In the genomic region with DNA sequence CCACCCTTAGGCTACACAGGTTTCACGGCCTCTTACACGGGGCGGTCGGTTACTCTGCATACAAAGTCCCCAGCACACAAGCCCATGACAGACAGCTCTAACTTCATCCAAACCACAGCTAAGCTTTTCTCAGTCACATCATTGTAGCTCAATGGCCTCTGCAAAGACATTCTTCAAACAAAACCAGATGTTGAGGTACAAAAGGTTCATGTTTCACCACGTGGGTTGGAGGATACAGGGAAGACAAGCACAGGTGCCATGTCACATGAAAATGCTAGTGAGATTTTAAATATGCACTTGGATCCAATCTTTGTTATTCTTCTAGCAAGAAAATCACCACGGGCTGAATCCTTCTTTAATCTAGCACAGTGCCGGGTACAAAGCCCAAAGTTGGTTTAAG, we compare ENCODE assay signal across 17 mouse cellular contexts. TPM values are rescaled to one million over a fixed set of nuclear protein-coding genes. Genes with fewer than 3 reads are reported as not detected.
DNase-seq lines count a peak whose midpoint lies in the region; ATAC-seq and TF ChIP-seq lines count a peak whose summit lies in the region.
"Had no signal": no experiment of that assay in that cellular context is flagged by ENCODE, and none has a peak within 500 bp of the region (broad histone marks: within the 10 kb centered on the region; RNA-seq: fewer than 3 reads in every experiment).

No protein-coding gene starts in this region.

- H3K27me3 ChIP-seq in intestine, embryonic 15.5 days (replicated peaks): no peaks in the 10 kb centered on the region
- no peaks in the 10 kb centered on the region for H3K27me3 ChIP-seq in intestine, embryonic 16.5 days (replicated peaks; ENCODE audit: control insufficient read depth, insufficient read depth, low read length)
- no peaks in the 10 kb centered on the region for H3K27me3 ChIP-seq in midbrain, embryonic 11.5 days (ENCODE audit: control insufficient read depth, insufficient read depth, low read length)
- H3K27me3 ChIP-seq in midbrain, embryonic 14.5 days (ENCODE audit: control insufficient read depth, insufficient read depth, low read length): no peaks in the 10 kb centered on the region
- H3K27me3 ChIP-seq in Patski: no peaks in the 10 kb centered on the region
- H3K27me3 ChIP-seq: embryonic facial prominence, embryonic 13.5 days; forebrain, embryonic 13.5 days had no signal

- POLR2A ChIA-PET in Patski (lab: Charles Lee): no interaction called here

- no peak overlapping the region for H3K27ac ChIP-seq in intestine, embryonic 15.5 days
- H3K27ac ChIP-seq in intestine, embryonic 16.5 days (ENCODE audit: low read length): no peak overlapping the region
- no peak overlapping the region for H3K27ac ChIP-seq in midbrain, embryonic 11.5 days (ENCODE audit: low read depth, low read length)
- H3K27ac ChIP-seq in midbrain, embryonic 14.5 days (replicated peaks; ENCODE audit: low read depth, low read length): no peak overlapping the region
- H3K27ac ChIP-seq: embryonic facial prominence, embryonic 13.5 days; forebrain, embryonic 13.5 days; heart, embryonic 10.5 days; hindbrain, embryonic 14.5 days had no signal

- 81% methylated on average over 6 of the region's 7 CpGs for WGBS in intestine, embryonic 15.5 days
- 75% methylated on average over 7 of the region's 7 CpGs for WGBS in intestine, embryonic 16.5 days
- 71% methylated on average over 7 of the region's 7 CpGs for WGBS in midbrain, embryonic 11.5 days
- WGBS in midbrain, embryonic 14.5 days: 66% methylated on average over 7 of the region's 7 CpGs

- in situ Hi-C loops in Patski (cut with MboI; ENCODE audit: low pct_unique_long_range_greater_than_20kb): loop anchor here (10.0 kb wide), 1 partner anchor 209 kb away; no protein-coding TSS in a partner anchor

- no peaks in the 10 kb centered on the region for H3K9me3 ChIP-seq in intestine, embryonic 15.5 days
- no peaks in the 10 kb centered on the region for H3K9me3 ChIP-seq in intestine, embryonic 16.5 days (ENCODE audit: control insufficient read depth, low read length)
- H3K9me3 ChIP-seq in midbrain, embryonic 11.5 days (ENCODE audit: control insufficient read depth, low read length): no peaks in the 10 kb centered on the region
- H3K9me3 ChIP-seq in midbrain, embryonic 14.5 days (ENCODE audit: control insufficient read depth, low read length): no peaks in the 10 kb centered on the region
- H3K9me3 ChIP-seq: embryonic facial prominence, embryonic 13.5 days; forebrain, embryonic 13.5 days; G1E; heart, embryonic 10.5 days had no signal

- no peak for DNase-seq in midbrain, embryonic 11.5 days (ENCODE audit: low spot score, missing footprints)
- DNase-seq in midbrain, embryonic 14.5 days: no peak
- DNase-seq in Patski (ENCODE audit: low read depth, low spot score): no peak
- DNase-seq in layer of hippocampus, adult 11-12 months (ENCODE audit: low spot score): no peak
- DNase-seq: cerebellum, adult 11 months; cerebellum, adult 8-10 months; gastrocnemius, postnatal 10 days; heart, postnatal 4 days had no signal

- TF ChIP-seq CTCF in Patski (IDR thresholded peaks at IDR 0.05): no peak

- CTCF ChIA-PET in Patski (lab: Charles Lee): interaction anchor here (1.0 to 1.7 kb wide), 3 partner anchors 15 to 206 kb away, joined by 3 to 5 read pairs (median 3); no protein-coding TSS in a partner anchor

- ATAC-seq in intestine, embryonic 15.5 days: 0 out of 2 replicates have a peak, but pooled peaks have one; percentile 2
- no peak for ATAC-seq in intestine, embryonic 16.5 days
- ATAC-seq in midbrain, embryonic 11.5 days (ENCODE audit: low FRiP score): peak; percentile 42; the same call in 1 of the 2 replicates
- no peak for ATAC-seq in midbrain, embryonic 14.5 days (ENCODE audit: low FRiP score, low TSS enrichment)
- peak; percentile 26 for ATAC-seq in Patski
- ATAC-seq: forebrain, embryonic 13.5 days had no signal

- no peaks in the 10 kb centered on the region for H3K36me3 ChIP-seq in intestine, embryonic 15.5 days
- no peaks in the 10 kb centered on the region for H3K36me3 ChIP-seq in intestine, embryonic 16.5 days (ENCODE audit: control insufficient read depth, insufficient read depth, low read length)
- no peaks in the 10 kb centered on the region for H3K36me3 ChIP-seq in midbrain, embryonic 11.5 days (ENCODE audit: control insufficient read depth, insufficient read depth, low read length)
- H3K36me3 ChIP-seq in midbrain, embryonic 14.5 days (ENCODE audit: control insufficient read depth, insufficient read depth, low read length): no peaks in the 10 kb centered on the region
- H3K36me3 ChIP-seq: embryonic facial prominence, embryonic 13.5 days; G1E; heart, embryonic 10.5 days had no signal

- H3K4me2 ChIP-seq in intestine, embryonic 15.5 days (replicated peaks): no peak overlapping the region
- H3K4me2 ChIP-seq in intestine, embryonic 16.5 days (ENCODE audit: low read depth, low read length): no peak overlapping the region
- no peak overlapping the region for H3K4me2 ChIP-seq in midbrain, embryonic 11.5 days
- no peak overlapping the region for H3K4me2 ChIP-seq in midbrain, embryonic 14.5 days (ENCODE audit: low read length)
- H3K4me2 ChIP-seq: embryonic facial prominence, embryonic 13.5 days; forebrain, embryonic 13.5 days; hindbrain, embryonic 14.5 days had no signal

- H3K9ac ChIP-seq in intestine, embryonic 15.5 days: no peak overlapping the region
- H3K9ac ChIP-seq in intestine, embryonic 16.5 days (ENCODE audit: low read depth, low read length): no peak overlapping the region
- H3K9ac ChIP-seq in midbrain, embryonic 11.5 days (ENCODE audit: low read length): no peak overlapping the region
- H3K9ac ChIP-seq in midbrain, embryonic 14.5 days (replicated peaks; ENCODE audit: low read length): no peak overlapping the region
- H3K9ac ChIP-seq: embryonic facial prominence, embryonic 13.5 days; forebrain, embryonic 13.5 days; hindbrain, embryonic 14.5 days had no signal

- no peak overlapping the region for H3K4me3 ChIP-seq in intestine, embryonic 15.5 days (replicated peaks)
- H3K4me3 ChIP-seq in intestine, embryonic 16.5 days (ENCODE audit: low read length): no peak overlapping the region
- H3K4me3 ChIP-seq in midbrain, embryonic 11.5 days (ENCODE audit: low read depth, low read length): no peak overlapping the region
- H3K4me3 ChIP-seq in midbrain, embryonic 14.5 days (replicated peaks; ENCODE audit: low read depth, low read length): no peak overlapping the region
- H3K4me3 ChIP-seq: embryonic facial prominence, embryonic 13.5 days; forebrain, embryonic 13.5 days; heart, embryonic 10.5 days had no signal

- no peaks in the 10 kb centered on the region for H3K4me1 ChIP-seq in intestine, embryonic 15.5 days (replicated peaks)
- 0 out of 2 replicates have a peak, but pooled peaks cover 2% of the 10 kb centered on the region for H3K4me1 ChIP-seq in intestine, embryonic 16.5 days (ENCODE audit: control insufficient read depth, insufficient read depth, low read length)
- peaks cover 6% of the 10 kb centered on the region for H3K4me1 ChIP-seq in midbrain, embryonic 11.5 days (ENCODE audit: control insufficient read depth, insufficient read depth, low read length)
- no peaks in the 10 kb centered on the region for H3K4me1 ChIP-seq in midbrain, embryonic 14.5 days (ENCODE audit: control insufficient read depth, insufficient read depth, low read length)
- H3K4me1 ChIP-seq: embryonic facial prominence, embryonic 13.5 days; forebrain, embryonic 13.5 days had no signal

RNA-seq across cellular contexts. Expression of a gene that starts 7.8 kb away (rescaled TPM):
- 0.21 and 0.30 TPM in 2 replicates for polyA plus RNA-seq in intestine, embryonic 15.5 days (2015; fragmentation: Nextera tagmentation; extraction: Ambion mirVana)
- 0.18 and 0.24 TPM in 2 replicates for polyA plus RNA-seq in intestine, embryonic 16.5 days (2015; fragmentation: Nextera tagmentation; extraction: Ambion mirVana)
- polyA plus RNA-seq in midbrain, embryonic 11.5 days (2014; fragmentation: Nextera tagmentation; extraction: Ambion mirVana): 0.11 and 0.16 TPM in 2 replicates
- 1.1 and 1.4 TPM in 2 replicates for polyA plus RNA-seq in midbrain, embryonic 14.5 days (2014; fragmentation: Nextera tagmentation; extraction: Ambion mirVana)
- polyA plus RNA-seq in Patski (2021): 5.8 TPM
- polyA plus RNA-seq: forebrain, embryonic 13.5 days; G1E; heart, embryonic 14.5 days had no signal

RNA-seq across cellular contexts. Expression of a gene that starts 31.7 kb away (rescaled TPM):
- 0.20 TPM in 1 of 2 replicates, not detected in the other for polyA plus RNA-seq in intestine, embryonic 15.5 days (2015; fragmentation: Nextera tagmentation; extraction: Ambion mirVana)
- 0.24 TPM in 1 of 2 replicates, not detected in the other for polyA plus RNA-seq in intestine, embryonic 16.5 days (2015; fragmentation: Nextera tagmentation; extraction: Ambion mirVana)
- polyA plus RNA-seq in midbrain, embryonic 11.5 days (2014; fragmentation: Nextera tagmentation; extraction: Ambion mirVana): not detected in 2 replicates
- not detected in 2 replicates for polyA plus RNA-seq in midbrain, embryonic 14.5 days (2014; fragmentation: Nextera tagmentation; extraction: Ambion mirVana)
- polyA plus RNA-seq in Patski (2021): not detected
- polyA plus RNA-seq: brain, embryonic 14.5 days; forebrain, embryonic 13.5 days; G1E; heart, embryonic 10.5 days; heart, embryonic 14.5 days; hindbrain, embryonic 14.5 days had no signal

RNA-seq across cellular contexts. Expression of a gene that starts 35.5 kb away (rescaled TPM):
- polyA plus RNA-seq in intestine, embryonic 15.5 days (2015; fragmentation: Nextera tagmentation; extraction: Ambion mirVana): 396 and 436 TPM in 2 replicates
- 734 and 860 TPM in 2 replicates for polyA plus RNA-seq in intestine, embryonic 16.5 days (2015; fragmentation: Nextera tagmentation; extraction: Ambion mirVana)
- polyA plus RNA-seq in midbrain, embryonic 11.5 days (2014; fragmentation: Nextera tagmentation; extraction: Ambion mirVana): 0.23 and 0.48 TPM in 2 replicates
- polyA plus RNA-seq in midbrain, embryonic 14.5 days (2014; fragmentation: Nextera tagmentation; extraction: Ambion mirVana): 0.32 and 0.51 TPM in 2 replicates
- polyA plus RNA-seq in Patski (2021): 1.1 TPM
- polyA plus RNA-seq: G1E had no signal

Comparison
In these comparisons a context has a peak if more than half of its experiments do, and no peak if none do; other contexts are left out.
1. ATAC-seq: peak in intestine, embryonic 15.5 days (single experiment), midbrain, embryonic 11.5 days (single experiment) and Patski (single experiment); none in intestine, embryonic 16.5 days (single experiment) and midbrain, embryonic 14.5 days (single experiment).
2. RNA of a gene that starts 35.5 kb away (polyA plus RNA-seq): 734 to 860 TPM in intestine, embryonic 16.5 days and 396 to 436 TPM in intestine, embryonic 15.5 days; 1.1 TPM in Patski (single experiment), 0.32 to 0.51 TPM in midbrain, embryonic 14.5 days and 0.23 to 0.48 TPM in midbrain, embryonic 11.5 days; every median in the first group is over 100 times any median in the second.